Mouse (Mus musculus) hindlimb bud, embryonic 11.5 days (tissue): ENCODE data around the gene Olfr765.
A peak's percentile ranks its signal among the peaks of the same experiment; 100 is the strongest.
"Not testable (repeated sequence)": the region's sequence is repeated elsewhere in the genome, so short reads cannot be mapped to it uniquely, and the experiment has no call there.

Source experiments
- DNase-seq: peaks from one replicate; pipeline ENCODE4 v3.0.0-alpha.2; 2012; ENCODE audit warnings: low read depth, low spot score; ENCODE audit errors: extremely low spot score

Olfr765 gene

DNA sequence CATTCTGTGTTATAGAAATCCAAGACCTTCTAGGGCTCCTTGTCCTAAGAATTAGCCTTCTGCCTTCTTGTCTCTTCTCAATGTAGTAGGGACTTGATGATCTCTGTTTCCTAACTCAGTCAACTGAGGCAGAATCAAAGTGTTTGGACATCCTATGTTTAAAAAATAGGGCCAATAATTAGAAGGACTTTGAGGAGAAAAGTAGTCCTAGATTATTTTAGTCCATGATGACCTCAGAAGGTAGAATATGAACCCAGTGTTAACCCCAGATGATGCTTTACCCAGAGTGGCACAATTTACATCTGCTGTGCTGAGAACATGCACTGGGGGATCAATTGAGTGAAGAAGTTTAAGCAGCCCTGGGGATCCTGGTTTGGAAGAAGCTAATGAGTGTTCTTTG lies at the start of gene Olfr765:
TSS of gene Olfr765 (minus strand) at position 101 of the 400 bp plus-strand sequence.
- not testable (repeated sequence) for DNase-seq

DNA sequence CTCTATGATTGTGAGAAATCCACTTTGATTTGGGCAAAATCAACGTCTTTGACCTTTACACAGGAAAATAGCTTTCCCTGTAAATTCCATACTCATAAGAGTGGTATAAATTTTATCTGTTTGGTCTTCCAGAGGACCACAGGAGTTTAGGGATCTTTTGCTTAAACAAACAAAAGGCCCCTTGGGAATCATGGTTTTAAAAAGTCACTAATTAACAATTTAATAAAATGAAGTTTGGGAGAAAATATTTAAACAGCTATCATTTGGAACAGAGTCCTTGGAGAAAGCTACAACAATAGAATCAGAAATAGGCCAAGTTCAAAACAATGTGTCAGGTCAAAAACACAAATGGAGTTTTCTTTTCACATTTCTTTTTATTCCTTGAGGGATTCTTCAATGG lies 49.5 kb upstream of the Olfr765 start, which contains the start of gene Olfr768:
TSS of gene Olfr768 (minus strand) at position 101 of the 400 bp plus-strand sequence.
- no peak for DNase-seq

DNA sequence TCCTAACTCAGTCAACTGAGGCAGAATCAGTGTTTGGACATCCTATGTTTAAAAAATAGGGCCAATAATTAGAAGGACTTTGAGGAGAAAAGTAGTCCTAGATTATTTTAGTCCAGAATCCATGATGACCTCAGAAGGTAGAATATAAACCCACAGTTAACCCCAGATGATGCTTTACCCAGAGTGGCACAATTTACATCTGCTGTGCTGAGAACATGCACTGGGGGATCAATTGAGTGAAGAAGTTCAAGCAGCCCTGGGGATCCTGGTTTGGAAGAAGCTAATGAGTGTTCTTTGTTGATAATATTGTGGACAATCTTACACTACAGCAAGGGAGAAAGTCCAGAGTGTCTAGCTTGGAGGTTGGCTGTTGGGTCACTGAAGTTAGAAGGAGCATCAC lies 33.0 kb upstream of the Olfr765 start, which contains the start of gene Olfr767:
TSS of gene Olfr767 (minus strand) at position 101 of the 400 bp plus-strand sequence.
- not testable (repeated sequence) for DNase-seq

DNA sequence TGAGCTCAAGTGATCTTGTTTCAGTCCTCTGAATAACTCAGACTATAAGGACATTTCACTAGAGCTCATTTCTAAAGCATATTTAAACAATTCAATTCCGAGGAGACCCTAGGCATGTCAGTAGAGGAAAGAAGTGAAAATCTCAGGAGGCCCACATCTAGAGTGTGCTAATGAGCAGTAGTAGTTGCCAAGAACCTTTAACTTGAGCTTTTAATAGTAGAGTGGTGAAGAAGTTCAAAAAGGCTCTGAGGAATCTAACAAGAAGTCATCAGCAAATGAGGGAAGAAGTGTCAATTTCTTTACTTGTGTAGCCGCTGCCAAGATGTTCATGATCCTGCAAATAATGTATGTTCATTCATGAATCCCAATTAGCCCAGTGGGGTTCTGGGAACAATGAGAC lies 19.1 kb upstream of the Olfr765 start, which contains the start of gene Olfr766-ps1:
TSS of gene Olfr766-ps1 (minus strand) at position 101 of the 400 bp plus-strand sequence.
- DNase-seq, result no peak

DNA sequence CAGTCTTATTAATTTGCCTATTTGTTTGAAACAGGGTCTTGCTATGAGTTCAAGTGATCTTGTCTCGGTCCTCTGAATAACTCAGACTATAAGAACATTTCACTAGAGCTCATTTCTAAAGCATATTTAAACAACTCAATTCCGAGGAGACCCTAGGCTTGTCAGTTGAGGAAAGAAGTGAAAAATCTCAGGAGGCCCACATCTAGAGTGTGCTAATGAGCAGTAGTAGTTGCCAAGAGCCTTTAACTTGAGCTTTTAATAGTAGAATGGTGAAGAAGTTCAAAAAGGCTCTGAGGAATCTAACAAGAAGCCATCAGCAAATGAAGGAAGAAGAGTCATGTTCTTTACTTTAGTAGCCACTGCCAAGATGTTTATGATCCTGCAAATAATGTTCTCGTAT lies 10.0 kb downstream of the Olfr765 start, which contains the start of gene Olfr764-ps1:
TSS of gene Olfr764-ps1 (minus strand) at position 101 of the 400 bp plus-strand sequence.
- DNase-seq, result no peak

DNA sequence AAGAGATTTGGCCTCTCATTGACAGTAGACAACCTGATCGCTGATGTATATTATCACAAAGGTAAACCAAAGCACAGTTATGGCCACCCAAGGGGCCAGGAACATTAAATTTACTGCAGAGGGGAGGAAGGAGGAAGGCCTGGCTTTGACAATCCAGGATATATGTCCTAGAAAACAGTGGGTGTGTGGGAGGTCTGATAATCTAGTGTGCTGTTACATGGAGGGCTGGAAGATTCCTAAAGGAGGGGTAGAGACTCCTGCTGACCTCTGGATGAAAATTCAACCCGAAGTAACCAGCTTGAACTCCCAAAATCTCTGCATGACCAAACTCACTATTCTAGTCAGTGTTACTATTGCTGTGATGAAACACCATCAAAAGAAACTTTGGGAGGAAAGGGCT lies 21.5 kb downstream of the Olfr765 start:
- no peak for DNase-seq

DNA sequence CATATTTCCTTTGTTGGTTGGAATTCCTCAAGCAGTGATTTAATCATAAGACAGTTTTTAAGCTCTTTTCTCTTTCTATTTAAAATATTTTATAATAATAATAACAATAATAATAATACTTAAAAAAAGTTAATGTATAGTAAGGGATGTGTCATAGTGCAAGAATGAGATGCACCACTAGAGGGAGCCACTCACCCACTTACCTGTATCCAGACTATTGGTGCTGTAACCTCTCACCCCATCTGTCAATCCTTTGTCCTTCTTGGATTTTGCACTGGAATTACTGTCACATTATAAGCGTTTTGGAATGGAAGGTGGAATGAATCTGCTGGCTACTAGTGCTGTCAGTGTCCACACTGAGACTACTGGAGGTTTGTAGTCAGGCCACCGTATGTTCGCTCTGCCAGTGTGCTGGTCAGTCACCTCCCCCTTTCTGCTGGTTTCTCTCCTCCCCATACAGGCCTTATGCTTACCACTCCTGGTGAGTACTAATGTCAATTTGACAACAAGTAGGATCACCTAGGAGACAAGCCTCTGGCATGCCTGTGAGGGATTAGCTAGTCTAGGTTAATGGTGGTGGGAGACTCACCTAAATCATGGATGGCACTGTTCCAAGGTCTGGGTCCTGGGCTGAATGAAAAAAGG lies 23.7 kb downstream of the Olfr765 start:
- peak; percentile 20 for DNase-seq

DNA sequence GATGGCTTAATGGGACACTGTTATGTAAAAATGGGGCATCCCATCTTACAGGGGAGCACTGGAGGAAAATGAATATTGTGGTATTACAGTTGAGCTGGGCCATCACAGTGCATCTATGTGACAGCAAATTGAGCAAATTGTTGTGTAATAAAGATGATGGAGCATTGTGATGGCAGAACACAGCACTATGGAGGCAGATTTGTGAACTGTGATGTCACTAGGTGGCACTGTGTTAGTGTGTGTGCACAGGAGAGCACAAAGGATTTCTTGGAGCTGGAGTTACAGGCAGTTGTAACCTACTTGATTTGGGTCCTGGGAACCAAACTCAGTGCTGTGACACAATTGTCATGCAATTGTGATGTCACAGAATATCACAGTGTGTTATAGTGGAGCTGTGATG lies 26.5 kb downstream of the Olfr765 start:
- DNase-seq, result no peak

DNA sequence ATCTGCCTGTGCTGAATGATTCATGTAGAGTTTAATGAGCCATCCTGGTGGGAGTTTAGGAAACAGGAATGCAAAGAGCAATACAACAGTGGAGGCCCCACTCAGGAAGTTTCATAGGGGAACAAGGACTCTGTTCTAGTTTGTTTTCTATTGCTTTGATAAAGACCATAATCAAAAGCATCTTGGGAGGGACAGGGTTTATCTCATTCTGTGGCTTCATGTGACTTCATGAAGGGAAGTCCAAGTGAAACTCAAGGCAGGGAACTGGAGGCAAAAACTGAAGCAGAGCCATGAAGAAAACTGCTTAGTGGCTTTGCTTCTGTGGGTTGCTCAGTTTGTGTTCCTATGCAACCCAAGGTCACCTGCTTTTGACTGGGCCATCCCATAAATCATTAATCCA lies 35.3 kb downstream of the Olfr765 start:
- no peak for DNase-seq

DNA sequence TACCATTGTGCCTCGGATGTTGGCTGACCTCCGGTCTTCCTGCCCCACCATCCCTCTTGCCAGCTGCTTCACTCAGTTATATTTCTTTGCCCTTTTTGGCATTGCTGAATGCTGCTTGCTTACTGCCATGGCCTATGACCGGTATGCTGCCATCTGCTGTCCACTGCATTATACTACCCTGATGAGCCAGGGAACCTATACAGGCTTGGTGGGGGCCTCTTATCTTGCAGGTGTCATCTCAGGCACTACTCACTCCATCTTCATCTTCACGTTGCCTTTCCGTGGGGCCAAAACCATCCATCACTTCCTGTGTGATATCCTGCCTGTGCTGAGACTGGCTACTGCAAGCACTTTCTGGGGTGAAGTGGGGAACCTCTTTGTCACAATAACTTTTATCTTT lies 38.3 kb downstream of the Olfr765 start:
- DNase-seq, result not testable (repeated sequence)

DNA sequence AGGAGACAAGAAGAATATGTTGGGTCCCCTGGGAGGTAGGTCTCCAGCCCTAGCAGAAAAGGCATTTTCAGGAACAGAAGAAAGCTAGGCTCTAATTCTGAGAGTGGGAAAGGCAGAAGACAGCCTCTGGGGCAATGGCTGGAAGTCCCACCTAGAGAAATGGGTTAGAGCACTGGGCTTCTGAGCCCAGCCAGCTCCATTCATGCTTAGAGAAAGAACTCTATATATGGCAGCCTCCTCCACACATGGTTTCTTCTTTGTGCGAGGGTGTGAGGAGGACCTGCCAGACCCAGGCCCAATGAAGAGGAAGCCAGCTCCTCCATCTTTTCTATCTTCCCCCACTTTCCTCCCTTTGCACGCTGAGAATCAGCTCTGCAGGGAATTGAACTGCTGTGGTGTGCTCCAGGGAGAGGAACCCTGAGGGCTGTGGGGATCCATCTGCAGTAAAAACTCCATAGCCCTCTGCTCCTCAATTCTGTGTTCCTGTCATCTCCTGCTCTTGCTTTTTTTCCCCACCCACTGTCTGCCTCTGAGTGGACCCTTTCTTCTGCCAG lies 39.4 kb downstream of the Olfr765 start, which contains the start of gene Olfr763:
TSS of gene Olfr763 (plus strand) at position 504 of the 554 bp plus-strand sequence.
- DNase-seq, result no peak

DNA sequence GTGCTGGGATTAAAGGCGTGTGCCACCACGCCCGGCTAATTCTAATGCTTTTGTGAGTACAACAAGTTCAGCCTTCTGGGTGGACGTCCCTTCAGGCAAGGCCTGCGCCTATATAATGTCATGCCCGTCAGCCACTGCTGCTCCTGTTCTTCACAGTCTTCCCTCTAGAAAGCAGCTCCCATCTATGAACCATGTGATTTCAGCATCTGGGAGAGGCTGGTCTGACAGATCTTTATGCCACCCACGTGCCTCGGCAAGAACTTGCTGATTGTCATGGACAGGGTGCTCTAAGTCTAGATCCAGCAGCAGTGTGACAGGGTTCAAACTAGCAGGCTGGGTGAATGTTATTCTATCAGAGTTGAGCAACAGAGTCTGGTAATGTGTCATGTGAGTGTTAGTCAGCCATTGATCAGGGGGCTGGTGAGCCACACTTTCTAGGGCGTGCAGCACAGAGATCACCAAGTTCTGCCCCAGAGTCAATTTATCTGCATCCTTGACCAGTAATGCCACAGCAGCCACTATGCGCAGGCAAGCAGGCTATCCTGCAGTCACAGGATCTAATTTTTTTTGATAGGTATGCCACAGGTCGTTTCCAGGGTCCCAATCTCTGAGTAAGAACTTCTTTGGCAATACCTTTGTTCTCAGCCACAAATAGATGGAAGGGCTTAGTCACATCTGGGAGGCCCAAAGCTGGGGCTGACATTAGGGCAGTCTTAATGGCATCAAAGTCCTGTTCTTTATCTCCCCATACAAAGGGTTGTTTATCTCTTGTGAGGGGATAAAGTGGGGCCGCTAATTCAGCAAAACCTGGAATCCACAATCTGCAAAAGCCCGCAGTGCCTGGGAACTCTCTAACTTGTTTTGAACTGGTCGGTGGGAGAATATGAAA lies 45.5 kb downstream of the Olfr765 start:
- no peak for DNase-seq

DNA sequence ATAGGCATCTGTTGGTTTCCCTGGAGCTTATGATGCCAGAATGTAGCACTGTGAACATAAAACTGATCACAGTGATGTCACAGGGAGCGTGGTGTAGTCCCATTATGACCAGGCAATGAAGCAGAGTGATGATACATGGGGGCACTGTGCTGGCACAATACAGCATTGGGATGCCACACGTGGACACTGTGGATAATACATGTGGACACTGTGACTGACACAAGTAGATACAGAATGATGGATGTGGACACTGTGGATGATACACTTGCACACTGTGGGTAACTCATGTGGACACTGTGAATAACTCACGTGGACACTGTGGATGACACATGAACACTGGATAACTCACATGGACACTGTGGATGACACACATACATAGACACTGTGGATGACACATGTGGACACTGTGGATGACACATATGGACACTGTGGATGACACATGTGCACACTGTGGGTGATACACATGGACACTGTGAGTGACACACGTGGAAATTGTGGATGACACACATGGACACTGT lies 53.2 kb downstream of the Olfr765 start:
- no peak for DNase-seq

DNA sequence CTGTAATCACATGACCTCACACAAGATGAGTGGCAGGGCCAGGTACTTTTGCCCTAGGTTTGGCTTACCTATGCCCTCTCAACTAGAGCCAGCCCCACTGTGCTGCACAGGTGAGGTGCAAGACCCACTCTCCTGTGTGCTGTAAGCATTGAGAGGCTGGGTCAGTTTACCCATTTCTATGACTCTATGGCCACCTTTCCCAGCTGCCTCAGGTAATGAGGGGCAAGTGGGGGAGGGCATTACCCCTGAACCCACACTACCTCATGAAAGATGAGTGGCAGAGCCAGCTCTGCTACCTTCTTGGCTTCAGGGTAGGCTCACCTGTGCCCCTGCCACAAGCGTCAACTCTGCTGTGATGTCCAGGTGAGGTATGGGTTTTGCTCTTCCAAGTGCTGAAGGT lies 54.0 kb downstream of the Olfr765 start:
- DNase-seq, result no peak
